Mouse (Mus musculus): ENCODE results near the gene Tspear. TPM values are rescaled to one million over a fixed set of nuclear protein-coding genes. Genes with fewer than 3 reads are reported as not detected.

Tspear gene
- polyA plus RNA-seq, 1 experiment: not detected

GRCm38 (mm10) chr10:77811743-77812142 lies 125.4 kb downstream of the Tspear start, which contains the start of gene Gm9507:
Gene Gm9507 (minus strand): TSS chr10:77811843.
- no peaks in the 10 kb centered on the region for H3K79me3 ChIP-seq (ENCODE audit: low read depth)

GRCm38 (mm10) chr10:77814382-77814781 lies 128.0 kb downstream of the Tspear start, which contains the start of gene Gm2696:
Gene Gm2696 (plus strand): TSS chr10:77814682.
- no peak for TF ChIP-seq MYOG (IDR thresholded peaks at IDR 0.05; ENCODE audit: control insufficient read depth, extremely low read depth, insufficient read length)
- TF ChIP-seq MYOD1 (IDR thresholded peaks at IDR 0.05; ENCODE audit: control insufficient read depth, insufficient read length, low read depth): no peak
- TF ChIP-seq USF1 (IDR thresholded peaks at IDR 0.05; ENCODE audit: low read depth): no peak
- TF ChIP-seq FOSL1 (IDR thresholded peaks at IDR 0.05; ENCODE audit: insufficient read depth, low read length, poor library complexity, severe bottlenecking): no peak
- no peak for TF ChIP-seq MAX (IDR thresholded peaks at IDR 0.05)
- no peak for TF ChIP-seq CEBPB (IDR thresholded peaks at IDR 0.05; ENCODE audit: low read depth)
- TF ChIP-seq CTCF (IDR thresholded peaks at IDR 0.05; ENCODE audit: control insufficient read depth, insufficient read depth, insufficient read length): no peak
- peaks cover 15% of the 10 kb centered on the region for H3K27me3 ChIP-seq (ENCODE audit: control insufficient read depth, insufficient read depth, insufficient read length)

More at GRCm38 (mm10) chr10:77811743-77812142, 125.4 kb downstream of the Tspear start, which contains the start of gene Gm9507:
- Histone ChIP-seq H3K4me3 (ENCODE audit: insufficient read depth, poor library complexity, severe bottlenecking) (no peak within 1 kb of the TSS), H3K36me3 (ENCODE audit: control insufficient read depth, insufficient read depth) (no peaks in the 10 kb centered on the region), H3K79me2 (ENCODE audit: control insufficient read depth, insufficient read depth) (no peaks in the 10 kb centered on the region), H3ac (ENCODE audit: control insufficient read depth, insufficient read length, low read depth) (no peak within 1 kb of the TSS), H3K27me3 (ENCODE audit: control insufficient read depth, insufficient read depth, insufficient read length) (peaks cover 7% of the 10 kb centered on the region)
- TF ChIP-seq MAX (IDR thresholded peaks at IDR 0.05): no peak
- no peak for TF ChIP-seq MYOG (IDR thresholded peaks at IDR 0.05; ENCODE audit: control insufficient read depth, extremely low read depth, insufficient read length)
- TF ChIP-seq CTCF (IDR thresholded peaks at IDR 0.05; ENCODE audit: control insufficient read depth, insufficient read depth, insufficient read length): no peak
- no peak for TF ChIP-seq FOSL1 (IDR thresholded peaks at IDR 0.05; ENCODE audit: insufficient read depth, low read length, poor library complexity, severe bottlenecking)

GRCm38 (mm10) chr10:77815514-77815913 lies 129.1 kb downstream of the Tspear start:
- H3K79me2 ChIP-seq (ENCODE audit: control insufficient read depth, insufficient read depth): no peaks in the 10 kb centered on the region
- H3ac ChIP-seq (ENCODE audit: control insufficient read depth, insufficient read length, low read depth): no peak overlapping the region
- no peak for TF ChIP-seq MYOG (IDR thresholded peaks at IDR 0.05; ENCODE audit: control insufficient read depth, extremely low read depth, insufficient read length)
- no peak for TF ChIP-seq CEBPB (IDR thresholded peaks at IDR 0.05; ENCODE audit: low read depth)
- no peak for TF ChIP-seq MAX (IDR thresholded peaks at IDR 0.05)
- TF ChIP-seq USF1 (IDR thresholded peaks at IDR 0.05; ENCODE audit: low read depth): no peak
- no peak for TF ChIP-seq FOSL1 (IDR thresholded peaks at IDR 0.05; ENCODE audit: insufficient read depth, low read length, poor library complexity, severe bottlenecking)
- no peak for TF ChIP-seq MYOD1 (IDR thresholded peaks at IDR 0.05; ENCODE audit: control insufficient read depth, insufficient read length, low read depth)
- TF ChIP-seq CTCF (IDR thresholded peaks at IDR 0.05; ENCODE audit: control insufficient read depth, insufficient read depth, insufficient read length): no peak
- H3K27me3 ChIP-seq (ENCODE audit: control insufficient read depth, insufficient read depth, insufficient read length): peaks cover 20% of the 10 kb centered on the region
- H3K4me3 ChIP-seq (ENCODE audit: insufficient read depth, poor library complexity, severe bottlenecking): no peak overlapping the region
- no peaks in the 10 kb centered on the region for H3K36me3 ChIP-seq (ENCODE audit: control insufficient read depth, insufficient read depth)
- no peaks in the 10 kb centered on the region for H3K79me3 ChIP-seq (ENCODE audit: low read depth)

More at GRCm38 (mm10) chr10:77814382-77814781, 128.0 kb downstream of the Tspear start, which contains the start of gene Gm2696:
- Histone ChIP-seq H3K79me2 (ENCODE audit: control insufficient read depth, insufficient read depth) (no peaks in the 10 kb centered on the region), H3K36me3 (ENCODE audit: control insufficient read depth, insufficient read depth) (no peaks in the 10 kb centered on the region), H3K79me3 (ENCODE audit: low read depth) (no peaks in the 10 kb centered on the region), H3ac (ENCODE audit: control insufficient read depth, insufficient read length, low read depth) (no peak within 1 kb of the TSS), H3K4me3 (ENCODE audit: insufficient read depth, poor library complexity, severe bottlenecking) (no peak within 1 kb of the TSS)

- Histone ChIP-seq H3K79me2 (ENCODE audit: control insufficient read depth, insufficient read depth) (no peaks in the 10 kb centered on the region), H3K4me3 (ENCODE audit: insufficient read depth, poor library complexity, severe bottlenecking) (no peak overlapping the region), H3ac (ENCODE audit: control insufficient read depth, insufficient read length, low read depth) (no peak overlapping the region), H3K27me3 (ENCODE audit: control insufficient read depth, insufficient read depth, insufficient read length) (peaks cover 24% of the 10 kb centered on the region), H3K36me3 (ENCODE audit: control insufficient read depth, insufficient read depth) (no peaks in the 10 kb centered on the region), H3K79me3 (ENCODE audit: low read depth) (no peaks in the 10 kb centered on the region)
- TF ChIP-seq USF1 (IDR thresholded peaks at IDR 0.05; ENCODE audit: low read depth) (no peak), FOSL1 (IDR thresholded peaks at IDR 0.05; ENCODE audit: insufficient read depth, low read length, poor library complexity, severe bottlenecking) (no peak), CTCF (IDR thresholded peaks at IDR 0.05; ENCODE audit: control insufficient read depth, insufficient read depth, insufficient read length) (no peak), MAX (IDR thresholded peaks at IDR 0.05) (no peak), MYOG (IDR thresholded peaks at IDR 0.05; ENCODE audit: control insufficient read depth, extremely low read depth, insufficient read length) (no peak), MYOD1 (IDR thresholded peaks at IDR 0.05; ENCODE audit: control insufficient read depth, insufficient read length, low read depth) (no peak), CEBPB (IDR thresholded peaks at IDR 0.05; ENCODE audit: low read depth) (no peak)
These were observed 132.2 kb downstream of the Tspear start for GRCm38 (mm10) chr10:77818523-77818922.

GRCm38 (mm10) chr10:77819203-77819602 lies 132.8 kb downstream of the Tspear start:
- TF ChIP-seq FOSL1 (IDR thresholded peaks at IDR 0.05; ENCODE audit: insufficient read depth, low read length, poor library complexity, severe bottlenecking) (no peak), MYOG (IDR thresholded peaks at IDR 0.05; ENCODE audit: control insufficient read depth, extremely low read depth, insufficient read length) (no peak), CEBPB (IDR thresholded peaks at IDR 0.05; ENCODE audit: low read depth) (no peak), CTCF (IDR thresholded peaks at IDR 0.05; ENCODE audit: control insufficient read depth, insufficient read depth, insufficient read length) (no peak), MYOD1 (IDR thresholded peaks at IDR 0.05; ENCODE audit: control insufficient read depth, insufficient read length, low read depth) (no peak), MAX (IDR thresholded peaks at IDR 0.05) (no peak), USF1 (IDR thresholded peaks at IDR 0.05; ENCODE audit: low read depth) (no peak)
- H3K36me3 ChIP-seq (ENCODE audit: control insufficient read depth, insufficient read depth): no peaks in the 10 kb centered on the region
- no peaks in the 10 kb centered on the region for H3K79me2 ChIP-seq (ENCODE audit: control insufficient read depth, insufficient read depth)
- no peaks in the 10 kb centered on the region for H3K79me3 ChIP-seq (ENCODE audit: low read depth)
- no peak overlapping the region for H3ac ChIP-seq (ENCODE audit: control insufficient read depth, insufficient read length, low read depth)
- peaks cover 20% of the 10 kb centered on the region for H3K27me3 ChIP-seq (ENCODE audit: control insufficient read depth, insufficient read depth, insufficient read length)
- H3K4me3 ChIP-seq (ENCODE audit: insufficient read depth, poor library complexity, severe bottlenecking): no peak overlapping the region

Data from C2C12 (cell line).